Mouse (Mus musculus) bone marrow, adult 2 months (tissue): ENCODE data around the gene Limk2.

Source experiments
- CTCF ChIP-seq: fragments of 200-500 bp; IDR thresholded peaks from 2 replicates; pipeline ENCODE4 v1.5.1; 2011; ENCODE audit warnings: low read length, control low read depth; ENCODE audit not compliant: control insufficient read depth, insufficient read depth
- POLR2A ChIP-seq: fragments of 200-500 bp; IDR thresholded peaks from 2 replicates; pipeline ENCODE4 v1.6.1; 2011; ENCODE audit warnings: low read depth, mild to moderate bottlenecking, control low read depth, low read length, borderline replicate concordance; ENCODE audit not compliant: control insufficient read depth

- peak; percentile 85 for TF ChIP-seq CTCF
- TF ChIP-seq POLR2A, result no peak
Measured at GRCm38 (mm10) chr11:3456354-3456753, 47.4 kb upstream of the Limk2 start.
